Mouse (Mus musculus) heart, adult 2 months (tissue): ENCODE measurements around the gene Olfr1312. TPM values are rescaled to one million over a fixed set of nuclear protein-coding genes. Genes with fewer than 3 reads are reported as not detected.
"Not testable (repeated sequence)": the region's sequence is repeated elsewhere in the genome, so short reads cannot be mapped to it uniquely, and the experiment has no call there.

Source experiments
- DNase-seq, 2 experiments: peaks; one replicate each; pipeline ENCODE4 v3.0.0; 2021
- H3K27ac ChIP-seq: fragments of 200-600 bp; 2 replicates; pipeline ENCODE4 v1.8.1; 2022
- H3K27me3 ChIP-seq: fragments of 200-500 bp; 2 replicates; pipeline ENCODE4 v1.6.1; 2012; ENCODE audit warnings: mild to moderate bottlenecking, low read length, inconsistent platforms, mixed read lengths; ENCODE audit not compliant: control insufficient read depth, insufficient read depth
- H3K36me3 ChIP-seq: fragments of 200-500 bp; 2 replicates; pipeline ENCODE4 v1.6.1; 2012; ENCODE audit warnings: low read length, inconsistent platforms; ENCODE audit not compliant: control insufficient read depth, insufficient read depth
- H3K4me1 ChIP-seq: fragments of 200-500 bp; 2 replicates; pipeline ENCODE4 v1.6.1; 2011; ENCODE audit warnings: low read length; ENCODE audit not compliant: control insufficient read depth, insufficient read depth
- H3K4me3 ChIP-seq: fragments of 200-600 bp; 2 replicates; pipeline ENCODE4 v1.8.1; 2022
- H3K79me2 ChIP-seq: fragments of 200-500 bp; replicated peaks from 2 replicates; pipeline ENCODE4 v1.6.1; 2012; ENCODE audit warnings: mild to moderate bottlenecking, inconsistent platforms, low read length, moderate library complexity, mixed read lengths; ENCODE audit not compliant: control insufficient read depth, insufficient read depth
- H3K9ac ChIP-seq: fragments of 200-500 bp; 2 replicates; pipeline ENCODE4 v1.6.1; 2012; ENCODE audit warnings: low read depth, mild to moderate bottlenecking, control low read depth, inconsistent platforms, low read length, mixed read lengths
- CTCF ChIP-seq: fragments of 200-600 bp; IDR thresholded peaks from 2 replicates; pipeline ENCODE4 v1.8.1; 2022; ENCODE audit warnings: antibody characterized with exemption, mild to moderate bottlenecking, moderate library complexity
- EP300 ChIP-seq: fragments of 200-500 bp; IDR thresholded peaks from 2 replicates; pipeline ENCODE4 v1.6.1; 2011; ENCODE audit warnings: low read depth, low read length, control low read depth; ENCODE audit not compliant: insufficient read depth
- POLR2A ChIP-seq: fragments of 200-500 bp; IDR thresholded peaks from 2 replicates; pipeline ENCODE4 v1.6.1; 2011; ENCODE audit warnings: mild to moderate bottlenecking, low read depth, low read length, control low read depth; ENCODE audit not compliant: insufficient read depth
- WGBS: fragments of 180-500 bp; shearing (Covaris S2); methylation state at CpG from one replicate; pipeline ENCODE4 v1.1.7; 2018; 5-methylcytosine and 5-hydroxymethylcytosine counted together
- intact Hi-C: fragments of 180-260 bp; cut with DNase I; formaldehyde crosslinking; loops from one replicate; pipeline ENCODE4 v1.15.1; 2025
- long read RNA-seq: library from polyadenylated mRNA; stranded (forward); transcript quantifications from one replicate; pipeline ENCODE4 v2.0.0, GENCODE M21; 2021
- polyA plus RNA-seq: library from polyadenylated mRNA; depleted of rRNA; stranded (reverse); fragments of >200 nt; gene quantifications from 2 replicates; pipeline ENCODE4 v1.2.3, GENCODE M21; 2012; rRNA removed
- total RNA-seq, 2 experiments: library from RNA; stranded (reverse); gene quantifications; 2 replicates each; pipeline ENCODE4 v1.2.3; 2021

Olfr1312 gene
- not detected for total RNA-seq
- not detected in 2 replicates for polyA plus RNA-seq
- long read RNA-seq = 0 reads

GRCm38 (mm10) chr2:112050138-112050537 lies at the start of gene Olfr1312:
Olfr1312 (minus strand) TSS chr2:112050238.
- intact Hi-C loops = no loop called here
- no peaks in the 10 kb centered on the region for H3K79me2 ChIP-seq
- no peaks in the 10 kb centered on the region for H3K27me3 ChIP-seq
- TF ChIP-seq CTCF (no peak), EP300 (no peak), POLR2A (no peak)
- H3K9ac ChIP-seq = no peak within 1 kb of the TSS
- 16% methylated on average over 1 of the region's 1 CpGs for WGBS
- H3K4me1 ChIP-seq = no peaks in the 10 kb centered on the region
- no peak within 1 kb of the TSS for H3K4me3 ChIP-seq
- no peak within 1 kb of the TSS for H3K27ac ChIP-seq
- no peak for DNase-seq
- no peaks in the 10 kb centered on the region for H3K36me3 ChIP-seq

GRCm38 (mm10) chr2:112096681-112097080 lies 46.6 kb upstream of the Olfr1312 start, which contains the start of gene Olfr1314:
Olfr1314 (minus strand) TSS chr2:112096781.
- Histone ChIP-seq H3K4me1 (no peaks in the 10 kb centered on the region), H3K9ac (no peak within 1 kb of the TSS), H3K4me3 (no peak within 1 kb of the TSS), H3K79me2 (no peaks in the 10 kb centered on the region), H3K27ac (no peak within 1 kb of the TSS), H3K27me3 (no peaks in the 10 kb centered on the region), H3K36me3 (no peaks in the 10 kb centered on the region)
- intact Hi-C loops = no loop called here
- TF ChIP-seq POLR2A = no peak
- DNase-seq = no peak

GRCm38 (mm10) chr2:112077743-112078142 lies 27.7 kb upstream of the Olfr1312 start, which contains the start of gene Olfr1313:
Olfr1313 (minus strand) TSS chr2:112077843.
- no peaks in the 10 kb centered on the region for H3K36me3 ChIP-seq
- H3K4me1 ChIP-seq = no peaks in the 10 kb centered on the region
- no peak for DNase-seq
- intact Hi-C loops = no loop called here
- H3K27ac ChIP-seq = no peak within 1 kb of the TSS
- H3K27me3 ChIP-seq = no peaks in the 10 kb centered on the region
- H3K9ac ChIP-seq = no peak within 1 kb of the TSS
- no peaks in the 10 kb centered on the region for H3K79me2 ChIP-seq
- TF ChIP-seq POLR2A (no peak), CTCF (no peak), EP300 (no peak)
- no peak within 1 kb of the TSS for H3K4me3 ChIP-seq

GRCm38 (mm10) chr2:112026971-112027370 lies 23.1 kb downstream of the Olfr1312 start:
- H3K79me2 ChIP-seq, H3K27me3 ChIP-seq, H3K4me3 ChIP-seq, H3K4me1 ChIP-seq, intact Hi-C loops, H3K36me3 ChIP-seq, DNase-seq, H3K27ac ChIP-seq, H3K9ac ChIP-seq: not testable (repeated sequence)
- WGBS = 44% methylated on average over 6 of the region's 6 CpGs

GRCm38 (mm10) chr2:112024312-112024711 lies 25.7 kb downstream of the Olfr1312 start, which contains the start of gene Olfr1311:
Olfr1311 (minus strand) TSS chr2:112024412.
- H3K79me2 ChIP-seq = no peaks in the 10 kb centered on the region
- no peaks in the 10 kb centered on the region for H3K36me3 ChIP-seq
- WGBS = 73% methylated on average over 2 of the region's 2 CpGs
- no peaks in the 10 kb centered on the region for H3K4me1 ChIP-seq
- no peak within 1 kb of the TSS for H3K4me3 ChIP-seq
- no peaks in the 10 kb centered on the region for H3K27me3 ChIP-seq
- no peak within 1 kb of the TSS for H3K27ac ChIP-seq
- H3K9ac ChIP-seq = no peak within 1 kb of the TSS
- no peak for TF ChIP-seq CTCF
- no peak for TF ChIP-seq POLR2A
- TF ChIP-seq EP300 = no peak
- DNase-seq = no peak
- intact Hi-C loops = no loop called here

GRCm38 (mm10) chr2:112014900-112015299 lies 35.1 kb downstream of the Olfr1312 start:
- no peaks in the 10 kb centered on the region for H3K36me3 ChIP-seq
- H3K79me2 ChIP-seq = no peaks in the 10 kb centered on the region
- DNase-seq = no peak
- 74% methylated on average over 3 of the region's 3 CpGs for WGBS
- no peaks in the 10 kb centered on the region for H3K4me1 ChIP-seq
- H3K4me3 ChIP-seq = no peak overlapping the region
- H3K9ac ChIP-seq = no peak overlapping the region
- no peak for TF ChIP-seq CTCF
- no peak for TF ChIP-seq POLR2A
- no peak for TF ChIP-seq EP300
- intact Hi-C loops = no loop called here
- no peak overlapping the region for H3K27ac ChIP-seq
- no peaks in the 10 kb centered on the region for H3K27me3 ChIP-seq

GRCm38 (mm10) chr2:112012608-112013007 lies 37.4 kb downstream of the Olfr1312 start, which contains the start of gene Olfr1310:
Olfr1310 (minus strand) TSS chr2:112012708.
- no peak within 1 kb of the TSS for H3K27ac ChIP-seq
- no peaks in the 10 kb centered on the region for H3K79me2 ChIP-seq
- intact Hi-C loops = no loop called here
- no peak within 1 kb of the TSS for H3K4me3 ChIP-seq
- TF ChIP-seq EP300 = no peak
- no peak for TF ChIP-seq POLR2A
- TF ChIP-seq CTCF = no peak
- no peaks in the 10 kb centered on the region for H3K36me3 ChIP-seq
- no peaks in the 10 kb centered on the region for H3K27me3 ChIP-seq
- H3K4me1 ChIP-seq = no peaks in the 10 kb centered on the region
- no peak within 1 kb of the TSS for H3K9ac ChIP-seq
- DNase-seq = no peak
